Mouse (Mus musculus): ENCODE results near the gene Ptpn1.

DNA sequence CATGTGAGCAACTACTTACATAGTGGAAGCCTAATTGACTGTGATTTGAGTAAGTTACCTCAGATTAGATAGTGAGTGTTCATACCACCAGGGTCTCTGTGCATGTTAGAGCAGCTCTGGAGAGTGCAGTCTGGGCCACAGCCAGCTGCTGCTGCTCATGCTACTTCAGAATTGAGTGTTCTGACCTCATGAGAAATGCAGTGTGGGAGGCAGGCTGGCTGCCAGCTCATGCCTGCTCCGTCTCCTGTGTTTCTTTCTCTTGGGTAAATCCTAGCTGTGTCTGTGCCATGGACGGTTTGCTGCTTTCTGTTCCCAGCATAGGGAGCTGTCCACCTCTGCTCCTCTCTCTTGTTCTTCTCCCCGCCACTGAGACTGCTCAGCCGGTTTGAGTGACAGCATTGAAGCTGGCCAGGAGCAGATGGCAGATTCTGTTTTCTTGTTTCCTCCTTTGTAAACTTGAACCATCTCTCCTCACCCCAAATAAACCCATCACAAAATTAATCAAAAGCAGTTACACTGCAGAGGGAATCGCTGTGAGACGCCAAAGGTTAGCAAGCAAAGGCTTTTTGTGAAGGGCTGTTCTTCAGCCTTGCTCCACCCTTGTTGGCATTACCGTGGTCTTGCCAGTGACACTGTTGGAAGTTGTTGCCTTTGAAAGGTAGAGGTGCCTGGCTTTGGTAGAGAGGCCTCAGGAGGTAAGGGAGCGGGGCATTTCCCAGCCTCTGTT, 10.5 kb downstream of the Ptpn1 start:
- TF ChIP-seq CTCF (IDR thresholded peaks at IDR 0.05; ENCODE audit: low read depth, low read length) (no peak), GATA1 (IDR thresholded peaks at IDR 0.05; ENCODE audit: borderline replicate concordance, low read length) (no peak)

All from G1E (cell line).